Mouse (Mus musculus) CH12.LX (cell line): ENCODE data around the gene Cnpy3. TPM values are rescaled to one million over a fixed set of nuclear protein-coding genes. Genes with fewer than 3 reads are reported as not detected.

Experiments
- DNase-seq: peaks from one replicate; pipeline ENCODE4 v3.0.0-alpha.2; 2013; ENCODE audit errors: extremely low read depth
- H3K27ac ChIP-seq: 2 replicates; pipeline ENCODE4 v1.5.1; 2012; ENCODE audit warnings: low read depth, mild to moderate bottlenecking, control low read depth, moderate library complexity; ENCODE audit not compliant: insufficient read depth
- H3K27me3 ChIP-seq: replicated peaks from 2 replicates; pipeline ENCODE3; 2012; ENCODE audit warnings: inconsistent platforms
- H3K36me3 ChIP-seq, 2 experiments: replicated peaks in 1 of 2; 2 replicates each; pipeline versions ENCODE3 to v1.6.1; 2012; ENCODE audit warnings: inconsistent platforms in 1 of 2, low read length in 1 of 2, mild to moderate bottlenecking in 1 of 2, mixed read lengths in 1 of 2, moderate library complexity in 1 of 2; ENCODE audit not compliant: control insufficient read depth in 1 of 2, insufficient read depth in 1 of 2
- H3K4me1 ChIP-seq, 2 experiments: 2 replicates each; pipeline ENCODE4 v1.6.1; 2012; ENCODE audit warnings: inconsistent platforms in 1 of 2, moderate library complexity in 1 of 2; ENCODE audit not compliant: insufficient read depth in 2 of 2, control insufficient read depth in 1 of 2
- H3K4me2 ChIP-seq: 2 replicates; pipeline ENCODE4 v1.6.1; 2012; ENCODE audit warnings: low read depth, mild to moderate bottlenecking, control low read depth; ENCODE audit not compliant: poor library complexity, insufficient read depth, severe bottlenecking
- H3K4me3 ChIP-seq, 3 experiments: fragments of 150-350 bp in 1 of 3; sonication (generic) in 1 of 3; replicated peaks in 1 of 3; 2 replicates each; pipeline versions ENCODE3 to v1.5.1; 2011 to 2012; ENCODE audit warnings: low read depth in 2 of 3, low read length in 2 of 3, mild to moderate bottlenecking in 2 of 3, moderate library complexity in 2 of 3, control low read depth in 1 of 3, improper control_type of control experiment in 1 of 3, inconsistent platforms in 1 of 3, mixed read lengths in 1 of 3; ENCODE audit not compliant: poor library complexity in 1 of 3
- H3K79me2 ChIP-seq: replicated peaks from 2 replicates; pipeline ENCODE4 v1.6.1; 2012; ENCODE audit warnings: mild to moderate bottlenecking, moderate library complexity; ENCODE audit not compliant: control insufficient read depth, poor library complexity, insufficient read depth, severe bottlenecking; ENCODE audit errors: extremely low read depth
- H3K9ac ChIP-seq: 2 replicates; pipeline ENCODE4 v1.6.1; 2012; ENCODE audit warnings: low read depth, mild to moderate bottlenecking, control low read depth, moderate library complexity; ENCODE audit not compliant: insufficient read depth
- H3K9me3 ChIP-seq: replicated peaks from 2 replicates; pipeline ENCODE3; 2012; ENCODE audit warnings: low read length, inconsistent platforms, mixed read lengths
- BHLHE40 ChIP-seq: IDR thresholded peaks from 2 replicates; pipeline ENCODE4 v1.6.1; 2011; ENCODE audit warnings: mild to moderate bottlenecking, low read depth, low read length, improper control_type of control experiment
- ELF1 ChIP-seq: IDR thresholded peaks from 2 replicates; pipeline ENCODE4 v1.6.1; 2014; ENCODE audit warnings: low read depth, mild to moderate bottlenecking, inconsistent platforms, low read length, improper control_type of control experiment
- EP300 ChIP-seq: IDR thresholded peaks from 2 replicates; pipeline ENCODE4 v1.6.1; 2011; ENCODE audit warnings: low read length, improper control_type of control experiment
- ETS1 ChIP-seq: conservative IDR thresholded peaks from 2 replicates; pipeline ENCODE4 v1.6.1; 2012; ENCODE audit warnings: low read depth, mild to moderate bottlenecking, inconsistent platforms, low read length, improper control_type of control experiment, moderate library complexity
- GABPA ChIP-seq: IDR thresholded peaks from 2 replicates; pipeline ENCODE4 v1.6.1; 2012; ENCODE audit warnings: low read depth, low read length, improper control_type of control experiment, inconsistent platforms; ENCODE audit not compliant: insufficient replicate concordance
- IRF4 ChIP-seq: IDR thresholded peaks from 2 replicates; pipeline ENCODE4 v1.6.1; 2014; ENCODE audit warnings: low read depth, mild to moderate bottlenecking, inconsistent platforms, low read length, improper control_type of control experiment
- JUN ChIP-seq: IDR thresholded peaks from 2 replicates; pipeline ENCODE4 v1.6.1; 2011; ENCODE audit warnings: low read depth, mild to moderate bottlenecking, low read length, improper control_type of control experiment, moderate library complexity; ENCODE audit not compliant: insufficient read depth
- JUND ChIP-seq: conservative IDR thresholded peaks from 2 replicates; pipeline ENCODE4 v1.6.1; 2011; ENCODE audit warnings: low read depth, low read length, improper control_type of control experiment
- MAX ChIP-seq: IDR thresholded peaks from 2 replicates; pipeline ENCODE4 v1.6.1; 2011; ENCODE audit warnings: low read length, improper control_type of control experiment
- MAZ ChIP-seq: IDR thresholded peaks from 2 replicates; pipeline ENCODE4 v1.6.1; 2012; ENCODE audit warnings: low read depth, mild to moderate bottlenecking, inconsistent platforms, low read length, improper control_type of control experiment, moderate library complexity
- MEF2A ChIP-seq: IDR thresholded peaks from 2 replicates; pipeline ENCODE4 v1.6.1; 2014; ENCODE audit warnings: low read depth, mild to moderate bottlenecking, inconsistent platforms, low read length, improper control_type of control experiment, borderline replicate concordance
- MYC ChIP-seq: IDR thresholded peaks from 2 replicates; pipeline ENCODE4 v1.6.1; 2011; ENCODE audit warnings: low read depth, mild to moderate bottlenecking, improper control_type of control experiment, low read length
- SIN3A ChIP-seq: IDR thresholded peaks from 2 replicates; pipeline ENCODE4 v1.6.1; 2012; ENCODE audit warnings: low read length, improper control_type of control experiment, inconsistent platforms
- SMC3 ChIP-seq: IDR thresholded peaks from 2 replicates; pipeline ENCODE4 v1.6.1; 2011; ENCODE audit warnings: low read depth, low read length, improper control_type of control experiment
- TCF12 ChIP-seq: IDR thresholded peaks from 2 replicates; pipeline ENCODE4 v1.6.1; 2014; ENCODE audit warnings: low read depth, mild to moderate bottlenecking, inconsistent platforms, low read length, improper control_type of control experiment
- ZMIZ1 ChIP-seq: IDR thresholded peaks from 2 replicates; pipeline ENCODE4 v1.6.1; 2012; ENCODE audit warnings: low read depth, mild to moderate bottlenecking, inconsistent platforms, low read length, improper control_type of control experiment
- dilution Hi-C: fragments of 300-500 bp; cut with MboI; formaldehyde crosslinking; loops from 2 replicates; pipeline ENCODE4 v1.14.3; 2020; ENCODE audit warnings: low sequenced_read_pairs; ENCODE audit not compliant: extremely low pct_unique_long_range_greater_than_20kb, extremely low pct_ligation_motif_present
- in situ Hi-C: fragments of 300-500 bp; cut with MboI; formaldehyde crosslinking; loops from 3 replicates; pipeline ENCODE4 v1.14.3; 2019; ENCODE audit warnings: low sequenced_read_pairs, low pct_ligation_motif_present, low pct_unique_long_range_greater_than_20kb, mixed read lengths
- polyA plus RNA-seq: library from polyadenylated mRNA; unstranded; fragments of >175 nt; gene quantifications from 2 replicates; pipeline ENCODE4 v1.2.1, GENCODE M21; 2012; ENCODE audit warnings: low read depth; ENCODE audit not compliant: insufficient read length
- total RNA-seq, 2 experiments: library from RNA; depleted of rRNA; stranded (reverse); fragments of 300-350 nt in 1 of 2; fragments of >200 nt in 1 of 2; gene quantifications; 2 replicates each; pipeline ENCODE4 v1.2.3; 2012 to 2014

The Cnpy3 gene
- total and polyA plus RNA-seq, 3 experiments: 78.6 to 102 (median 94.8) TPM

DNA sequence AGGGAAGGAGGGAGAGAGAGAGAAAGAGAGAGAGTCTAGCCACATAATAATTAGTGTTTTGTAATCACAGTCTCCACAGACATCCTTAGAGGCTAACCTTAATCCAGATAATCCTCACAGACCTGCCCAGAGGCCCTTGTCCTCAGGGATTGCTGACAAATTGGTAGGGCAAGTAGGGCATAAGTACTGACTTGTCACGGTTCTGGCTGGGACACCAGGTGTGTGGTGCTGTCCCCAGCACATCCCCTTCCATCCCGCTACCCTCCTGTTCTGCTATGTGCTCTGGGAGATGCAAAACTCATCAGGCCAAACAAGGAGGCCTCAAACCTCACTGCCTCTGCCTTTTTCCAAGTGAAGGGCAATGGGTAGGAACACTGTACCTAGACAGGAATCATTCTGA lies 6.5 kb downstream of the Cnpy3 start:
- Histone ChIP-seq H3K4me3 (no peak overlapping the region), H3K27me3 (no peaks in the 10 kb centered on the region), H3K36me3 (peaks cover 54 to 66% of the 10 kb centered on the region in 2 experiments), H3K27ac (peak overlapping the region; percentile 80), H3K9me3 (no peaks in the 10 kb centered on the region), H3K79me2 (peaks cover 38% of the 10 kb centered on the region), H3K4me2 (no peak overlapping the region)
- in situ Hi-C loops: no loop called here
- peak; percentile 78 for DNase-seq
- TF ChIP-seq BHLHE40 (peak; percentile 76), ETS1 (peak; percentile 34), MAZ (no peak), GABPA (no peak), ELF1 (no peak), TCF12 (peak; percentile 84; the same call in 1 of the 2 replicates), MEF2A (peak; percentile 60; the same call in 1 of the 2 replicates), IRF4 (peak; percentile 19; the same call in 1 of the 2 replicates), JUND (no peak), EP300 (peak; percentile 51), SMC3 (no peak), MYC (no peak), JUN (no peak), ZMIZ1 (0 out of 2 replicates have a peak, but pooled peaks have one; percentile 50), SIN3A (no peak)
- TF ChIP-seq, all 38 proteins: peak for 7
- Histone ChIP-seq H3K9ac (no peak overlapping the region), H3K4me1 (peaks cover 19 to 69% of the 10 kb centered on the region in 2 experiments)
- dilution Hi-C loops: no loop called here

DNA sequence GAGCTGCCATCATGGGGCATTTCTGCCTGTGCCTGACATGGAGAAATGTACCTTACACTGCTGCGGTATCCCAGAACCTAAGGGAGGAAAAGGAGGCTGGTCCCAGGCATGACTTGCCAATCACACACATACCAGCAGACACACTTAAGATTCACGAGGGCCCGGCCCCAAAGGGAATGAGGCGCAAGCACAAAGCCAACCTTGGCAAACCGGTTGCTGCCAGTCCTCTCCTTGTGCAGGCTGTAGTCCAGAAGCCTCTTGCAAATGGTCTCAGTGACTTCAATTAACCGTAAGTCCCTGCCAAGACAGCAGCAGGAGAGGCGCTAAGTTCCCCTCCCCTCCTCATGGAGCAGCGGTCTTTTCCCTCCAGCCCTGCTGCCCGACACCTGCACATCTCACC lies 9.0 kb downstream of the Cnpy3 start:
- Histone ChIP-seq H3K27me3 (no peaks in the 10 kb centered on the region), H3K79me2 (peaks cover 21% of the 10 kb centered on the region), H3K4me2 (no peak overlapping the region), H3K36me3 (peaks cover 61 to 70% of the 10 kb centered on the region in 2 experiments), H3K9me3 (peaks cover 2% of the 10 kb centered on the region), H3K9ac (no peak overlapping the region), H3K4me1 (peaks cover 19 to 55% of the 10 kb centered on the region in 2 experiments), H3K4me3 (no peak overlapping the region), H3K27ac (no peak overlapping the region)
- no peak for DNase-seq
- in situ Hi-C loops (no loop called here), dilution Hi-C loops (no loop called here)
- no peak for TF ChIP-seq MAX
